ENCODE assay signal across 19 mouse cellular contexts in the genomic region with DNA sequence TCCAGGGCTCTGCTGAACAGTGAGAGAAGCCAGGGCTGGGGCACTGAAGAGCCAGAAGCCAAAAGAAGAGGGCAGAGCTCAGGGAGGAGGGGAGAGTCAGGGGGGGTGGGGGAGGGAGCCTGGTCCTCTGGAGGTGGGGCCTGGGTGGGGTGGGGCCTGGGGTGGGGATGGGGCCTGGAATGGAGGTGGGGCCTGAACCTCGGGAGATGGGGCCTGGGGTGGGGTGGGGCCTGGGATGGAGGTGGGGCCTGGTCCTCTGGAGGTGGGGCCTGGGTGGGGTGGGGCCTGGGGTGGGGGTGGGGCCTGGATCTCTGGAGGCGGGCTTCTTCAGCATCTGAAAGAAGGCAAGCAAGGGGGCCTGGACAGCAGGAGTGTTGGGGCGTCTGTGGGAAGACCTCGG. TPM values are rescaled to one million over a fixed set of nuclear protein-coding genes. Genes with fewer than 3 reads are reported as not detected.
DNase-seq lines count a peak whose midpoint lies in the region; ATAC-seq and TF ChIP-seq lines count a peak whose summit lies in the region.
"Had no signal": no experiment of that assay in that cellular context is flagged by ENCODE, and none has a peak within 500 bp of the region (broad histone marks: within the 10 kb centered on the region; RNA-seq: fewer than 3 reads in every experiment).

No protein-coding gene starts in this region.

- ATAC-seq in kidney, postnatal 0 days (replicated peaks; ENCODE audit: low FRiP score, low read depth): no peak
- no peak for ATAC-seq in megakaryocyte, adult 5-6 weeks (ENCODE audit: poor library complexity, severe bottlenecking)
- ATAC-seq: forebrain, embryonic 13.5 days; hindbrain, embryonic 16.5 days had no signal

- no peaks in the 10 kb centered on the region for H3K9me3 ChIP-seq in kidney, postnatal 0 days (replicated peaks; ENCODE audit: low read length)
- H3K9me3 ChIP-seq: embryonic facial prominence, embryonic 15.5 days; forebrain, embryonic 13.5 days; neural tube, embryonic 12.5 days had no signal

- no peak overlapping the region for H3K4me3 ChIP-seq in kidney, postnatal 0 days (replicated peaks; ENCODE audit: low read depth, low read length)
- H3K4me3 ChIP-seq: embryonic facial prominence, embryonic 15.5 days; forebrain, embryonic 13.5 days; neural tube, embryonic 12.5 days had no signal

- no peak overlapping the region for H3K9ac ChIP-seq in kidney, postnatal 0 days (ENCODE audit: low read depth, low read length)
- H3K9ac ChIP-seq: embryonic facial prominence, embryonic 15.5 days; forebrain, embryonic 13.5 days; neural tube, embryonic 12.5 days had no signal

- H3K27ac ChIP-seq in kidney, postnatal 0 days: no peak overlapping the region
- H3K27ac ChIP-seq: embryonic facial prominence, embryonic 15.5 days; forebrain, embryonic 13.5 days; neural tube, embryonic 12.5 days; stomach, postnatal 0 days had no signal

- TF ChIP-seq CTCF in kidney, postnatal 0 days (IDR thresholded peaks at IDR 0.05; ENCODE audit: low read depth): no peak

- H3K4me1 ChIP-seq in kidney, postnatal 0 days (replicated peaks; ENCODE audit: insufficient read depth, low read length): no peaks in the 10 kb centered on the region
- H3K4me1 ChIP-seq: forebrain, embryonic 13.5 days; neural tube, embryonic 12.5 days had no signal

- H3K4me2 ChIP-seq in kidney, postnatal 0 days (ENCODE audit: low read length): no peak overlapping the region
- H3K4me2 ChIP-seq: embryonic facial prominence, embryonic 15.5 days; forebrain, embryonic 13.5 days; heart, embryonic 11.5 days; neural tube, embryonic 12.5 days had no signal

- H3K27me3 ChIP-seq in kidney, postnatal 0 days (ENCODE audit: insufficient read depth, low read length): no peaks in the 10 kb centered on the region
- H3K27me3 ChIP-seq: embryonic facial prominence, embryonic 15.5 days; forebrain, embryonic 13.5 days; neural tube, embryonic 12.5 days had no signal

- 0 out of 2 replicates have a peak, but pooled peaks cover 3% of the 10 kb centered on the region for H3K36me3 ChIP-seq in kidney, postnatal 0 days (ENCODE audit: insufficient read depth, low read length)
- H3K36me3 ChIP-seq: neural tube, embryonic 12.5 days had no signal

- DNase-seq in kidney, postnatal 0 days (ENCODE audit: low spot score): peak; percentile 22
- DNase-seq in kidney, postnatal 10 days: no peak
- peak; percentile 62 for DNase-seq in ZHBTc4 (ENCODE audit: low read depth, low spot score)
- peak; percentile 42 for DNase-seq in liver
- DNase-seq in right cerebral cortex, postnatal 36 days (ENCODE audit: low spot score in 2 of 2): no peak
- no peak for DNase-seq in urinary bladder, postnatal 10 days (ENCODE audit: low spot score)
- DNase-seq: adrenal gland, adult 2 months; cerebellum, postnatal 25 days; gastrocnemius, postnatal 36 days; kidney, adult 11 months; thymus, postnatal 25 days had no signal

- 68% methylated on average over 3 of the region's 4 CpGs for WGBS in kidney, postnatal 0 days

RNA-seq across cellular contexts. Expression of a gene that starts 39.1 kb away (rescaled TPM):
- polyA plus RNA-seq in kidney, postnatal 0 days (2015; fragmentation: Nextera tagmentation; extraction: Ambion mirVana): 27.5 and 31.8 TPM in 2 replicates
- total RNA-seq in megakaryocyte, adult 5-6 weeks (2015): 2.1 and 2.5 TPM in 2 replicates
- total RNA-seq in megakaryocyte, adult 5-6 weeks (2017): 0.49 and 0.95 TPM in 2 replicates
- total RNA-seq: monocyte, adult 5-6 weeks had no signal

RNA-seq across cellular contexts. Expression of a gene that starts 44.3 kb away (rescaled TPM):
- 43.0 and 45.4 TPM in 2 replicates for polyA plus RNA-seq in kidney, postnatal 0 days (2015; fragmentation: Nextera tagmentation; extraction: Ambion mirVana)
- total RNA-seq in megakaryocyte, adult 5-6 weeks (2015): 15.3 and 18.4 TPM in 2 replicates
- total RNA-seq in megakaryocyte, adult 5-6 weeks (2017): 11.0 and 20.6 TPM in 2 replicates

Comparison
In these comparisons a context has a peak if more than half of its experiments do, and no peak if none do; other contexts are left out.
1. DNase-seq: peak in kidney, postnatal 0 days (single experiment), ZHBTc4 (single experiment) and liver (single experiment); none in kidney, postnatal 10 days (single experiment), right cerebral cortex, postnatal 36 days (0 of 2) and urinary bladder, postnatal 10 days (single experiment).